Mouse (Mus musculus) ES-Bruce4 (cell line): ENCODE data around the gene Tenm3.

Experiments used
- CTCF ChIP-seq: IDR thresholded peaks from one replicate; pipeline ENCODE4 v1.8.1; 2011; ENCODE audit warnings: low read depth, low read length
- POLR2A ChIP-seq: IDR thresholded peaks from one replicate; pipeline ENCODE4 v1.8.1; 2011; ENCODE audit warnings: low read length; ENCODE audit not compliant: insufficient read depth

- TF ChIP-seq POLR2A (no peak), CTCF (no peak)
Measured at GRCm38 (mm10) chr8:48224753-48225152, 619.0 kb downstream of the Tenm3 start.
